Mouse (Mus musculus) embryonic facial prominence, embryonic 11.5 days (tissue): ENCODE results near the gene Zfp617. TPM values are rescaled to one million over a fixed set of nuclear protein-coding genes. Genes with fewer than 3 reads are reported as not detected.
"Not testable (repeated sequence)": the region's sequence is repeated elsewhere in the genome, so short reads cannot be mapped to it uniquely, and the experiment has no call there.

ENCODE experiments used
- ATAC-seq: fragments of 200-750 bp; cut with Nextera tagmentation; replicated peaks from 2 replicates; pipeline ENCODE4 v1.8.0; 2017; ENCODE audit warnings: low read depth; ENCODE audit not compliant: insufficient number of reproducible peaks, low FRiP score, low TSS enrichment
- DNase-seq: peaks from one replicate; pipeline ENCODE4 v3.0.0-alpha.2; 2015; ENCODE audit warnings: low spot score
- H3K27ac ChIP-seq: fragments of 300-500 bp; sonication (generic); replicated peaks from 2 replicates; pipeline ENCODE4 v1.5.1; 2014; ENCODE audit warnings: mild to moderate bottlenecking, low read depth, low read length, control low read depth
- H3K27me3 ChIP-seq: fragments of 300-500 bp; sonication (generic); 2 replicates; pipeline ENCODE4 v1.6.1; 2014; ENCODE audit warnings: mild to moderate bottlenecking, low read length, moderate library complexity, mixed read lengths; ENCODE audit not compliant: control insufficient read depth, insufficient read depth
- H3K36me3 ChIP-seq: fragments of 300-500 bp; sonication (generic); replicated peaks from 2 replicates; pipeline ENCODE4 v1.6.1; 2014; ENCODE audit warnings: low read depth, mild to moderate bottlenecking, low read length, moderate library complexity, mixed read lengths; ENCODE audit not compliant: control insufficient read depth, insufficient read depth
- H3K4me1 ChIP-seq: fragments of 300-500 bp; sonication (generic); 2 replicates; pipeline ENCODE4 v1.6.1; 2014; ENCODE audit warnings: low read length, mixed read lengths; ENCODE audit not compliant: control insufficient read depth, insufficient read depth
- H3K4me2 ChIP-seq: fragments of 300-500 bp; sonication (generic); 2 replicates; pipeline ENCODE4 v1.6.1; 2014; ENCODE audit warnings: low read depth, mild to moderate bottlenecking, control low read depth, low read length, moderate library complexity
- H3K4me3 ChIP-seq: fragments of 300-500 bp; sonication (generic); 2 replicates; pipeline ENCODE4 v1.5.1; 2014; ENCODE audit warnings: low read depth, low read length, control low read depth
- H3K9ac ChIP-seq: fragments of 300-500 bp; sonication (generic); replicated peaks from 2 replicates; pipeline ENCODE4 v1.6.1; 2014; ENCODE audit warnings: mild to moderate bottlenecking, control low read depth, low read length
- H3K9me3 ChIP-seq: fragments of 300-500 bp; sonication (generic); replicated peaks from 2 replicates; pipeline ENCODE4 v1.6.1; 2016; ENCODE audit warnings: mild to moderate bottlenecking, low read length, inconsistent platforms, mixed read lengths; ENCODE audit not compliant: control insufficient read depth
- WGBS: fragments of 180-500 bp; shearing (Covaris S2); extraction: QIAGEN DNeasy Blood & Tissue Kit; methylation state at CpG from one replicate; pipeline ENCODE4 v1.1.7; 2014; 5-methylcytosine and 5-hydroxymethylcytosine counted together
- polyA plus RNA-seq: library from polyadenylated mRNA; unstranded; fragments of >200 nt; fragmentation: Nextera tagmentation; extraction: Ambion mirVana; gene quantifications from 2 replicates; pipeline ENCODE4 v1.2.1, GENCODE M21; 2014

Zfp617 gene
- polyA plus RNA-seq, 1 experiment from 2014 or later, result 34.5 TPM

- ATAC-seq (no peak), DNase-seq (no peak)
- H3K9me3 ChIP-seq, result no peaks in the 10 kb centered on the region
- H3K4me1 ChIP-seq, result no peaks in the 10 kb centered on the region
- no peaks in the 10 kb centered on the region for H3K27me3 ChIP-seq
- H3K27ac ChIP-seq, result no peak overlapping the region
- 77% methylated on average over 2 of the region's 2 CpGs for WGBS
- no peak overlapping the region for H3K4me3 ChIP-seq
- H3K9ac ChIP-seq, result no peak overlapping the region
- H3K4me2 ChIP-seq, result no peak overlapping the region
- H3K36me3 ChIP-seq, result no peaks in the 10 kb centered on the region
These were observed 32.1 kb downstream of the Zfp617 start for GRCm38 (mm10) chr8:71940293-71941208.

- no peak overlapping the region for H3K4me2 ChIP-seq
- no peak for DNase-seq
- H3K4me3 ChIP-seq, result no peak overlapping the region
- no peak overlapping the region for H3K27ac ChIP-seq
- 89% methylated on average over 1 of the region's 1 CpGs for WGBS
- H3K9ac ChIP-seq, result no peak overlapping the region
- no peaks in the 10 kb centered on the region for H3K4me1 ChIP-seq
- no peaks in the 10 kb centered on the region for H3K27me3 ChIP-seq
- no peaks in the 10 kb centered on the region for H3K9me3 ChIP-seq
- H3K36me3 ChIP-seq, result no peaks in the 10 kb centered on the region
- no peak for ATAC-seq
These were observed 33.3 kb downstream of the Zfp617 start for GRCm38 (mm10) chr8:71941776-71942175.

GRCm38 (mm10) chr8:71948624-71949023 lies 40.2 kb downstream of the Zfp617 start:
- Histone ChIP-seq H3K27me3 (no peaks in the 10 kb centered on the region), H3K27ac (no peak overlapping the region), H3K9me3 (no peaks in the 10 kb centered on the region), H3K36me3 (no peaks in the 10 kb centered on the region), H3K4me1 (no peaks in the 10 kb centered on the region), H3K9ac (no peak overlapping the region), H3K4me2 (no peak overlapping the region), H3K4me3 (no peak overlapping the region)
- WGBS, result 91% methylated on average over 5 of the region's 5 CpGs
- DNase-seq, result no peak
- ATAC-seq, result no peak

- H3K4me2 ChIP-seq, result peak within 1 kb of the TSS; percentile 55
- H3K36me3 ChIP-seq, result peaks cover 3% of the 10 kb centered on the region
- H3K27ac ChIP-seq, result 0 out of 2 replicates have a peak within 1 kb of the TSS, but pooled peaks have one; percentile 48
- 4% methylated on average over 34 of the region's 34 CpGs for WGBS
- H3K9me3 ChIP-seq, result no peaks in the 10 kb centered on the region
- ATAC-seq (peak; percentile 100), DNase-seq (peak; percentile 99)
- no peaks in the 10 kb centered on the region for H3K4me1 ChIP-seq
- H3K27me3 ChIP-seq, result no peaks in the 10 kb centered on the region
- peak within 1 kb of the TSS; percentile 68 for H3K4me3 ChIP-seq
- peak within 1 kb of the TSS; percentile 70 for H3K9ac ChIP-seq
These were observed 42.2 kb downstream of the Zfp617 start, which contains the start of gene Zfp961 for GRCm38 (mm10) chr8:71950482-71951221. Gene Zfp961 (plus strand): TSS chr8:71951038.

GRCm38 (mm10) chr8:71951436-71952161 lies 43.2 kb downstream of the Zfp617 start:
- WGBS, result 40% methylated on average over 13 of the region's 14 CpGs
- ATAC-seq (no peak), DNase-seq (peak; percentile 44)
- no peak overlapping the region for H3K27ac ChIP-seq
- no peaks in the 10 kb centered on the region for H3K9me3 ChIP-seq
- peak overlapping the region; percentile 68 for H3K4me3 ChIP-seq
- H3K27me3 ChIP-seq, result no peaks in the 10 kb centered on the region
- H3K36me3 ChIP-seq, result peaks cover 3% of the 10 kb centered on the region
- H3K9ac ChIP-seq, result peak overlapping the region; percentile 70
- H3K4me1 ChIP-seq, result no peaks in the 10 kb centered on the region
- H3K4me2 ChIP-seq, result peak overlapping the region; percentile 40

GRCm38 (mm10) chr8:71952489-71952888 lies 44.1 kb downstream of the Zfp617 start:
- H3K4me2 ChIP-seq, result no peak overlapping the region
- 85% methylated on average over 1 of the region's 1 CpGs for WGBS
- no peak overlapping the region for H3K4me3 ChIP-seq
- DNase-seq (no peak), ATAC-seq (no peak)
- no peak overlapping the region for H3K9ac ChIP-seq
- H3K27ac ChIP-seq, result no peak overlapping the region
- H3K4me1 ChIP-seq, result no peaks in the 10 kb centered on the region
- H3K36me3 ChIP-seq, result peaks cover 3% of the 10 kb centered on the region
- no peaks in the 10 kb centered on the region for H3K27me3 ChIP-seq
- no peaks in the 10 kb centered on the region for H3K9me3 ChIP-seq

GRCm38 (mm10) chr8:71952961-71953700 lies 44.7 kb downstream of the Zfp617 start:
- H3K9me3 ChIP-seq, DNase-seq, H3K4me1 ChIP-seq, H3K27me3 ChIP-seq, H3K9ac ChIP-seq, ATAC-seq, H3K27ac ChIP-seq, H3K4me3 ChIP-seq, H3K36me3 ChIP-seq, H3K4me2 ChIP-seq: not testable (repeated sequence)
- 96% methylated on average over 16 of the region's 16 CpGs for WGBS
